Mouse (Mus musculus): ENCODE data around the gene Slc2a2.

DNA sequence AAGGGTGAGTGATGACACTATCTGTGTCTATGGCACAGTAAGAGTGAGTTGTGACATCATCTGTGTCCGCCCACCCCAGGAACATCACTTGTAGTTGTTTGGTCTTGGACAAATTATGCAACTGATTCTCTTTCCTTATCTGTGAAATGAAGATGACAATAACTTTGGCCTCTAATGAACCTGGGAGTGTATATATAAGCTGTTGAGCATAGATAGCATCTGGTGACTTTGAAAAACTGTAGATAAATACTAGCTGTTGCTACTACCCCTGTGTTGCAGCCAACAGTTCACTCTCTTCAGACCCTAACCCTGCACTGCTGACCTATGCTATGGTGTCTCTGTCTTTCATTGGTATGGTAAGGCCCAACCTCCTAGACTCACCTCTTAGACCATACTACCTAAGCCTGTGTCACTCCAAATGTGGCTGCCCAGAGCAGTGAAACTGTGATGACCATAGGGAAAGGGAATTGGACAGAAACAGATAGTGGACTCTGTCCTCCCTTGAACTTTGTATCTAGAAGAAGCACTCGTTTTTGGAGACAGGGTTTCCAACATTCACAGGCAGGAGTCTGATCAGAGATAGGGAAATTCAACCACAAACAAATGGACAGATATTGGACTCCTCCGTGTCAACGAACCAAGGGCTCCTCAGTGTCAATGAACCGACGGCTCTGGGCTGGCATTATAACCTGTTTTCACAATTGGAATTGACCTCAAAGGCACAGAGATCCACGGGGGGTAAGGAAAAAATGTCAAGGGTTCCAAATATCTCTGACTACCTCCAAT, 16.4 kb downstream of the Slc2a2 start:
- no peak for TF ChIP-seq CTCF (conservative IDR thresholded peaks at IDR 0.05; ENCODE audit: insufficient read depth, insufficient read length, low read depth, low read length)
- no peak for TF ChIP-seq POLR2A (IDR thresholded peaks at IDR 0.05; ENCODE audit: low read depth, low read length)

All from kidney, adult 2 months (tissue).